Mouse (Mus musculus) adrenal gland (tissue): ENCODE results near the gene D3Ertd751e.

Experiments used
- intact Hi-C: fragments of 180-260 bp; cut with DNase I; formaldehyde crosslinking; loops from one replicate; pipeline ENCODE4 v1.15.1; 2025
- long read RNA-seq, 2 experiments: library from polyadenylated mRNA; unstranded; transcript quantifications; one replicate each; pipeline ENCODE4 v2.0.0; 2020; ENCODE audit warnings: borderline replicate concordance in 1 of 2; ENCODE audit not compliant: insufficient replicate concordance in 1 of 2

The D3Ertd751e gene
- long read RNA-seq, experiment 1, partial matches to known transcripts: 1 of 7 reads
- long read RNA-seq, experiment 1, other reads (novel, unspliced or antisense): 4 of 7 reads
- long read RNA-seq, experiment 2, partial matches to known transcripts: 1 of 12 reads
- long read RNA-seq, experiment 2, other reads (novel, unspliced or antisense): 4 of 12 reads

GRCm38 (mm10) chr3:41742278-41742934 is at the start of gene D3Ertd751e, which contains the start of gene Sclt1:
D3Ertd751e (plus strand) TSS chr3:41742611.
Sclt1 (minus strand) TSS chr3:41742514.
- intact Hi-C loops: no loop called here

DNA sequence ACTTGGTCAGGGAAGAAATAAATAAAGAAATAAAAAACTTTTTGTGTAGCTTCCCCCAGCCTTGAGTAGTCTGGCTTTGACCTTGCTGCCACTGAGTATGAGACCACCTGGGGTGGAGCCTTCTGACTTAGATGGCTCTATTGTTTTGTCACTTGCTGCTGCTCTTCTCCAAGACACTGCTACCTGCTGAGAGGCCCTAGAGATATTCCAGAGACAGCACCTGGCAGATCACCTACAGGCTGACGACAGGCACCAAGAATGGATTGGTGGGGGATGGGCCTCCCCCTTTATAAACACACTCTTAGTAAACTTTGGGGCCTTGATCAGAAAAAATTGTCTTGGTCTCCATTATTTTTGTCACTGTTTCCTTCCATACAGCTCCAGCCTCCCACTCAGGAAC is 46.7 kb upstream of the D3Ertd751e start:
- intact Hi-C loops: no loop called here

DNA sequence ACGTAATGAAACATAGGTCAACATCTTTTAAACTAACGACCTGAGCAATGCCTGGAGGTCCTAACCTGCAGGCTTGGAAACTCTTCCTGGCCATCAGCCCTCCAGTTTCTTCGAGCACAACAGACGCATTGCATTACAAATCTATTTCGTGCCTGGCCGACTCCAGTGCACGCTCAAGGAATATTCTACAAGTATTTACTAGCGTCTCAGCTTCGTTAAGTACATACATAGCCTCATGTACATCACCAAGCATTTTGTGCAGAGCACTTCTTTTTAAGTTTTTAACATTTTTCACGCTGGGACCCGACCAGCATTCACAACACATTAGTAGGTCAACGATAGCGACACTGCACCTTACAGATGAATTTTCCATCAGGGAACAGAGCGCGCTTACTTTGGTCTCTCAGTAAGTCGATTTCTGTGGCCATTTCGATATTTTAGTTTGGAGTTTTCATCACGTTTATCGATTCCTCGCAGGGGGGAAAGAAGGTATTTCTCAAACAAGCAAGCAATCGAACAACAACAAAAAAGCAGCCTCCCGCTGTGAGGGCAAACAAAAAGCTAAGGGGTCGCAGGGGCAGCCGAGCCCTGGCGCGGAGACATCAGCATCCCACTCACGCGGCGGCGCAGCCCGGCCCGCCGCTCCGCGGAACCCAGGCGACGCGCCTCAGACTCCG is 672 bp upstream of the D3Ertd751e start:
- intact Hi-C loops: no loop called here

GRCm38 (mm10) chr3:41743436-41743835 is 1.0 kb downstream of the D3Ertd751e start:
- intact Hi-C loops: no loop called here

GRCm38 (mm10) chr3:41754556-41754955 is 12.1 kb downstream of the D3Ertd751e start:
- intact Hi-C loops: no loop called here

DNA sequence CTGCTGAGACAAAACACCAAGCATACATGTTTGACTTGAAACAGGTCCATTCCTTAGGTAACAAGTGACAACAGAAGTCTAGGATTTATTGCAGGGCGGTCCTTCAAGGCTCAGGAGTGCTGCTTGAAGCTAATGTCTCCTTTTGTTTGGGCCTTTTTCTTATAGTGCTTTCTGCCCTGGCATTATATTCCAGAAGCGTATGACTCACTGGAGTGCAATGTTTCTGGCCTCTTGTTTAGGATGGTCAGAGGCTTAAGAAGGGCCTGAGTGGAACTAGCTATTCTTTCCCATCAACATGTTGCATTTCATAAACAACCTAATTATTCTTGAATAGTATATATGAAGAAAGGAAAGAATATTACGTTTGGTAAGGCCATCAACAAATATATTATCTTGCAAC is 19.7 kb downstream of the D3Ertd751e start:
- intact Hi-C loops: no loop called here

GRCm38 (mm10) chr3:41812447-41812846 is 70.0 kb downstream of the D3Ertd751e start:
- intact Hi-C loops: no loop called here
